Mouse (Mus musculus) hindbrain, embryonic 10.5 days (tissue): ENCODE results near the gene Rft1. TPM values are rescaled to one million over a fixed set of nuclear protein-coding genes. Genes with fewer than 3 reads are reported as not detected.
"Not testable (repeated sequence)": the region's sequence is repeated elsewhere in the genome, so short reads cannot be mapped to it uniquely, and the experiment has no call there.

Experiments
- DNase-seq: peaks from one replicate; pipeline ENCODE4 v3.0.0-alpha.2; 2017; ENCODE audit warnings: low spot score
- H3K27ac ChIP-seq: fragments of 300-500 bp; sonication (generic); 2 replicates; pipeline ENCODE4 v1.5.1; 2016; ENCODE audit warnings: mild to moderate bottlenecking, moderate library complexity
- H3K27me3 ChIP-seq: fragments of 300-500 bp; sonication (generic); 2 replicates; pipeline ENCODE4 v1.6.1; 2016; ENCODE audit warnings: mild to moderate bottlenecking; ENCODE audit not compliant: poor library complexity, insufficient read depth, severe bottlenecking
- H3K36me3 ChIP-seq: fragments of 300-500 bp; sonication (generic); 2 replicates; pipeline ENCODE4 v1.6.1; 2016; ENCODE audit warnings: mild to moderate bottlenecking, moderate library complexity
- H3K4me1 ChIP-seq: fragments of 300-500 bp; sonication (generic); replicated peaks from 2 replicates; pipeline ENCODE4 v1.6.1; 2016; ENCODE audit warnings: mild to moderate bottlenecking
- H3K4me3 ChIP-seq: fragments of 300-500 bp; sonication (generic); 2 replicates; pipeline ENCODE4 v1.5.1; 2016; ENCODE audit warnings: mild to moderate bottlenecking, moderate library complexity
- H3K9me3 ChIP-seq: fragments of 300-500 bp; sonication (generic); 2 replicates; pipeline ENCODE4 v1.6.1; 2016; ENCODE audit warnings: mild to moderate bottlenecking, moderate library complexity
- WGBS: fragments of 180-500 bp; shearing (Covaris S2); methylation state at CpG from one replicate; pipeline ENCODE4 v1.1.7; 2016; 5-methylcytosine and 5-hydroxymethylcytosine counted together
- polyA plus RNA-seq: library from polyadenylated mRNA; unstranded; fragments of >200 nt; fragmentation: Nextera tagmentation; extraction: Ambion mirVana; gene quantifications from 2 replicates; pipeline ENCODE4 v1.2.1, GENCODE M21; 2016

The Rft1 gene
- polyA plus RNA-seq, 1 experiment from 2014 or later, result 13.0 TPM

- DNase-seq, result peak; percentile 73
Measured at GRCm38 (mm10) chr14:30699656-30700055, 45.5 kb downstream of the Rft1 start.

DNA sequence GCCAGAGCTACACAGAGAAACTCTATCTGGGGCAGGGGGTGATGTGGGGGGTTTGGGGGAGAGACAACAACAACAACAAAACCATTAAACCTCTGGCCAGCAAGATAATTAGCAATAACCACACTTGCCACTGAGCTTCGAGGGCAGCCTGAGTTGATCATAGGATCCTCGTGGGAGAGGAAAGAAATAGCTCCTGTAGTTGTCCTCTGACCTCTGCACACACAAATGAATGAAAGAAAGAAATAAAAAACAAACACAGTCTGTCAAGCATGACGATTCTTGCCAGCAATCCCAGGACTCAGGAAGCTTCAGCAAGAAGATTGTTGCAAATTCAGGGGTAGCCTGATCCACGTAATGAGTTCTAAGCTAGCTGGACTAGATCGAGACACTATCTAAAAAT lies 48.4 kb downstream of the Rft1 start:
- H3K4me1 ChIP-seq, result peaks cover 5% of the 10 kb centered on the region; the same call in 1 of the 2 replicates
- no peaks in the 10 kb centered on the region for H3K9me3 ChIP-seq
- WGBS, result 46% methylated on average over 5 of the region's 5 CpGs
- H3K27ac ChIP-seq, result no peak overlapping the region
- no peaks in the 10 kb centered on the region for H3K36me3 ChIP-seq
- H3K27me3 ChIP-seq, result no peaks in the 10 kb centered on the region
- H3K4me3 ChIP-seq, result no peak overlapping the region
- DNase-seq, result no peak

More at GRCm38 (mm10) chr14:30699656-30700055, 45.5 kb downstream of the Rft1 start:
- Histone ChIP-seq H3K27ac (no peak overlapping the region; the same call in 1 of the 2 replicates), H3K4me1 (peaks cover 5% of the 10 kb centered on the region; the same call in 1 of the 2 replicates), H3K36me3 (no peaks in the 10 kb centered on the region), H3K4me3 (no peak overlapping the region), H3K27me3 (no peaks in the 10 kb centered on the region), H3K9me3 (no peaks in the 10 kb centered on the region)
- 30% methylated on average over 8 of the region's 8 CpGs for WGBS

GRCm38 (mm10) chr14:30703079-30703478 lies 48.9 kb downstream of the Rft1 start:
- no peak overlapping the region for H3K4me3 ChIP-seq
- peaks cover under 1% of the 10 kb centered on the region; the same call in 1 of the 2 replicates for H3K4me1 ChIP-seq
- no peaks in the 10 kb centered on the region for H3K27me3 ChIP-seq
- DNase-seq, result no peak
- H3K27ac ChIP-seq, result no peak overlapping the region
- 79% methylated on average over 5 of the region's 5 CpGs for WGBS
- H3K9me3 ChIP-seq, result no peaks in the 10 kb centered on the region
- no peaks in the 10 kb centered on the region for H3K36me3 ChIP-seq

DNA sequence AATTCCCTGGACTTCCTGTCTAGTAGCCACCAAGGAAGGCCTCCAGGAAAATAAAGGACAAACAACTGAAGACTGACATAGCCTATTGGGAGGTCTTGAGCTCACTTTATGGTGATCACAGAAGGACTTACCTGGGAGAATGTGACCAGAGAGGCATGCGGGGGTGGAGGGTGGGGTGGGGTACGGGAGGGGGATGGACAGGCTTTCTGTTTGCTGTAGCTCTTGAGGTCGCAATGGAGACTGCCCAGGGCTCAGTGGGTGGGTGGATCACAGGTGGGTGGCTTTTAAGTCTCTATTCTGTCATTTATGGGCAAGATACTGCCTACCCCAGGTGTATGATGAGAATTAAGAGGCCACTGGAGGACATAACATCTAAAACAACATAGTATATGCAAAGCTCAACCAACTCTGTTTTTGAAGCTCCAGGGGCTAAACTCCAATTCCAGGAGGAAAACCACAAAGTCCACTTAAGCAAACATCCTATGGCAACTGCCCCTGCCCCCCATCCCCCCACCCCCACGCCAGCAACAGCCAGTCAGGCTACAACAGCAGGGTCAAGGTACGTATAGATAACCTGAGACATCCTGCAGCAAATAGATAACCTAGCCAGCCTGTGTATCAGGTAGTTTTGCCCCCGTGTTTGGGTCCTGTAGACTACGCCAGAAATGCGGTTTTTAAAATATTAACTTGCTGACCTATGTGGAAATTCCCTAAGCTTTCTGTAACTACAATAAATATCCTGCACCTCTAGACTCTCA lies 50.1 kb downstream of the Rft1 start:
- Histone ChIP-seq H3K9me3 (no peaks in the 10 kb centered on the region), H3K4me3 (no peak overlapping the region), H3K27me3 (no peaks in the 10 kb centered on the region), H3K36me3 (no peaks in the 10 kb centered on the region), H3K4me1 (no peaks in the 10 kb centered on the region), H3K27ac (no peak overlapping the region)
- 81% methylated on average over 8 of the region's 8 CpGs for WGBS
- no peak for DNase-seq

DNA sequence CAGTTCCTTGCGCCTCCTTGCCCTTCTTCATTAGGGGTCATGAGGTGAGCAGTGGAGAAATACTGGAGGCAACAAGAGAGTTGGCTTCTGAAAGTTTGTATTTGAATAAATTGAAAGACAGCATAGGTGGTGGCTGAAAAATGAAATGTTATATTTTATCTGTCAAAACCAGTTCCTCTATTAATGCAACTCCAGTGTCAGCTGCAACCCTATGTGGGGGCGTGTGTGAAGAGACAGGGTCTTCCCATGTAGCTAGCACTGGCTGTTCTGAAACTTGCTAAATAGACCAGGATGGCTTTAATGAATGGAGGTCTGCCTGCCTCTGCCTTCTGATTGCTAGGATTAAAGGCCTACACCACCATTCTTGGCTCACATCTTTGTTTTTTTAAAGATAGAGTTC lies 57.7 kb downstream of the Rft1 start:
- H3K36me3 ChIP-seq, result no peaks in the 10 kb centered on the region
- no peak for DNase-seq
- peaks cover 15% of the 10 kb centered on the region for H3K27me3 ChIP-seq
- 93% methylated on average over 2 of the region's 2 CpGs for WGBS
- no peak overlapping the region for H3K4me3 ChIP-seq
- H3K4me1 ChIP-seq, result peaks cover 12% of the 10 kb centered on the region
- H3K27ac ChIP-seq, result no peak overlapping the region
- no peaks in the 10 kb centered on the region for H3K9me3 ChIP-seq

GRCm38 (mm10) chr14:30713769-30714168 lies 59.6 kb downstream of the Rft1 start:
- Histone ChIP-seq H3K27ac (no peak overlapping the region), H3K9me3 (no peaks in the 10 kb centered on the region), H3K4me3 (no peak overlapping the region), H3K36me3 (no peaks in the 10 kb centered on the region), H3K27me3 (peaks cover 15% of the 10 kb centered on the region), H3K4me1 (peaks cover 25% of the 10 kb centered on the region)
- DNase-seq, result no peak
- 91% methylated on average over 1 of the region's 1 CpGs for WGBS

- 2% methylated on average over 87 of the region's 87 CpGs for WGBS
- H3K9me3 ChIP-seq, result no peaks in the 10 kb centered on the region
- no peaks in the 10 kb centered on the region for H3K36me3 ChIP-seq
- H3K27ac ChIP-seq, result peak within 1 kb of the TSS; percentile 96
- peaks cover 25% of the 10 kb centered on the region for H3K4me1 ChIP-seq
- no peak for DNase-seq
- H3K4me3 ChIP-seq, result peak within 1 kb of the TSS; percentile 91
- peaks cover 15% of the 10 kb centered on the region for H3K27me3 ChIP-seq
Measured at GRCm38 (mm10) chr14:30714799-30715617, 60.8 kb downstream of the Rft1 start, which contains the start of gene Sfmbt1. Gene Sfmbt1 (plus strand): TSS chr14:30714849.

GRCm38 (mm10) chr14:30715618-30716050 lies 61.5 kb downstream of the Rft1 start:
- Histone ChIP-seq H3K27ac (peak overlapping the region; percentile 96), H3K27me3 (peaks cover 15% of the 10 kb centered on the region), H3K4me1 (peaks cover 25% of the 10 kb centered on the region), H3K4me3 (peak overlapping the region; percentile 91), H3K36me3 (no peaks in the 10 kb centered on the region), H3K9me3 (no peaks in the 10 kb centered on the region)
- WGBS, result under 1% methylated on average over 66 of the region's 68 CpGs
- peak; percentile 85 for DNase-seq

DNA sequence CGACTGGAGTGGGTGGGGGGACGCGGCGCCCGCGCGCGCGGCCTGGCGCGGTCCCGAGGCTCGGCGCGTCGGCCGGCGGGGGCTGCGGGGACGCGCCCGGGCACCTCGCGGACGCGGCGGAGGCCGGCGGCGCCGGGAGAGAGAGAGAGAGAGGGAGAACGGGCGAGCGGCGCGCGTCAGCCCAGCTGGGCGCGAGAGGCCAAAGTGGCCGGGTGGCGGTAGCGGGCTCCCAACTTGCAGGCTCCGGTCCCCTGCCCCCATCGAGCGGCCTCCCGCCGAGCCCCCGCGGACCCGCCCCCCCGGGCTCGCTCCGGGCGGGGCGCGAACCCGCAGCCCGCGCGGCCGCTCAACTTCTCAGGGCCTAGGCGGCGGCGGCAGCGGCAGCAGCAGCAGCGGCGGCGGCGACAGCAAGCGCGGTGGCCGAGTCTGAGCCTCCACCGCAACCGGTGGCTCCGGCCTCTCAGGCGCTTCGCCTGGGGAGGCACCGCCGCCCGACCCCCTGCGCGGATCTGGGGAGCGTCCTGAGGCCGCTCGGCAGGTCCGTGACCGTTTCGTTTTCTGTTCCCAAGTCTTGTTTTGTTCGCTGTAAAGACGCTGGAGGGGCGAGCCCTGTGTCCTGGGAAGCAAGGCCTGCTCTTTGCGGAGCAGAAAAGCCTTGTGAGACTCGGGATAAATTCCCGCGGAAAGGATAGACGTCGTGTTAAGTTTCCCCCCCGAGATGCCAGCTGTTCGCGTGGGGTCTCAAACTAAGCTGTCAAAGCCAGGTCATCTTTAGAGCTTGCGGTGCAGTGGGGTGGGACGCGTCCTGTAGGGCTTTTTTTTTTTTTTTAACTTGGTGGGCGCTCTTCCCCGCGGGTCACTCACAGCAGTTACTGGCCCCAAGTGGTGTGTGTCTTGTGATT lies 62.1 kb downstream of the Rft1 start:
- WGBS, result under 1% methylated on average over 99 of the region's 106 CpGs
- DNase-seq, result peak; percentile 75
- Histone ChIP-seq H3K4me1 (peaks cover 25% of the 10 kb centered on the region), H3K4me3 (peak overlapping the region; percentile 91), H3K27ac (peak overlapping the region; percentile 96), H3K27me3 (peaks cover 15% of the 10 kb centered on the region), H3K36me3 (no peaks in the 10 kb centered on the region), H3K9me3 (no peaks in the 10 kb centered on the region)

- Histone ChIP-seq H3K9me3 (no peaks in the 10 kb centered on the region), H3K4me1 (peaks cover 25% of the 10 kb centered on the region), H3K27me3 (peaks cover 15% of the 10 kb centered on the region), H3K27ac (peak overlapping the region; percentile 96; the same call in 1 of the 2 replicates), H3K36me3 (no peaks in the 10 kb centered on the region), H3K4me3 (peak overlapping the region; percentile 91)
- DNase-seq, result peak; percentile 10
- WGBS, result 4% methylated on average over 7 of the region's 7 CpGs
Measured at GRCm38 (mm10) chr14:30716953-30717285, 62.8 kb downstream of the Rft1 start.

- H3K36me3 ChIP-seq, H3K27ac ChIP-seq, DNase-seq, H3K4me3 ChIP-seq, H3K9me3 ChIP-seq: not testable (repeated sequence)
- H3K4me1 ChIP-seq, result peaks cover 25% of the 10 kb centered on the region
- H3K27me3 ChIP-seq, result peaks cover 15% of the 10 kb centered on the region
- WGBS, result 98% methylated on average over 1 of the region's 1 CpGs
Measured at GRCm38 (mm10) chr14:30718696-30719095, 64.5 kb downstream of the Rft1 start.

- Histone ChIP-seq H3K4me1 (peaks cover 25% of the 10 kb centered on the region), H3K27me3 (peaks cover 7% of the 10 kb centered on the region), H3K36me3 (no peaks in the 10 kb centered on the region), H3K27ac (no peak overlapping the region), H3K9me3 (no peaks in the 10 kb centered on the region), H3K4me3 (no peak overlapping the region)
- DNase-seq, result no peak
- 91% methylated on average over 1 of the region's 1 CpGs for WGBS
Measured at GRCm38 (mm10) chr14:30719514-30719913, 65.4 kb downstream of the Rft1 start.
